Mouse (Mus musculus) hindbrain, embryonic 10.5 days (tissue): Measurements from ENCODE around the gene Plk3. TPM values are rescaled to one million over a fixed set of nuclear protein-coding genes. Genes with fewer than 3 reads are reported as not detected.

Source experiments
- DNase-seq: peaks from one replicate; pipeline ENCODE4 v3.0.0-alpha.2; 2017; ENCODE audit warnings: low spot score
- H3K27ac ChIP-seq: fragments of 300-500 bp; sonication (generic); 2 replicates; pipeline ENCODE4 v1.5.1; 2016; ENCODE audit warnings: mild to moderate bottlenecking, moderate library complexity
- H3K27me3 ChIP-seq: fragments of 300-500 bp; sonication (generic); 2 replicates; pipeline ENCODE4 v1.6.1; 2016; ENCODE audit warnings: mild to moderate bottlenecking; ENCODE audit not compliant: poor library complexity, insufficient read depth, severe bottlenecking
- H3K36me3 ChIP-seq: fragments of 300-500 bp; sonication (generic); 2 replicates; pipeline ENCODE4 v1.6.1; 2016; ENCODE audit warnings: mild to moderate bottlenecking, moderate library complexity
- H3K4me1 ChIP-seq: fragments of 300-500 bp; sonication (generic); replicated peaks from 2 replicates; pipeline ENCODE4 v1.6.1; 2016; ENCODE audit warnings: mild to moderate bottlenecking
- H3K4me3 ChIP-seq: fragments of 300-500 bp; sonication (generic); 2 replicates; pipeline ENCODE4 v1.5.1; 2016; ENCODE audit warnings: mild to moderate bottlenecking, moderate library complexity
- H3K9me3 ChIP-seq: fragments of 300-500 bp; sonication (generic); 2 replicates; pipeline ENCODE4 v1.6.1; 2016; ENCODE audit warnings: mild to moderate bottlenecking, moderate library complexity
- WGBS: fragments of 180-500 bp; shearing (Covaris S2); methylation state at CpG from one replicate; pipeline ENCODE4 v1.1.7; 2016; 5-methylcytosine and 5-hydroxymethylcytosine counted together
- polyA plus RNA-seq: library from polyadenylated mRNA; unstranded; fragments of >200 nt; fragmentation: Nextera tagmentation; extraction: Ambion mirVana; gene quantifications from 2 replicates; pipeline ENCODE4 v1.2.1, GENCODE M21; 2016

Gene Plk3
- polyA plus RNA-seq, 1 experiment from 2014 or later, result 58.6 TPM

DNA sequence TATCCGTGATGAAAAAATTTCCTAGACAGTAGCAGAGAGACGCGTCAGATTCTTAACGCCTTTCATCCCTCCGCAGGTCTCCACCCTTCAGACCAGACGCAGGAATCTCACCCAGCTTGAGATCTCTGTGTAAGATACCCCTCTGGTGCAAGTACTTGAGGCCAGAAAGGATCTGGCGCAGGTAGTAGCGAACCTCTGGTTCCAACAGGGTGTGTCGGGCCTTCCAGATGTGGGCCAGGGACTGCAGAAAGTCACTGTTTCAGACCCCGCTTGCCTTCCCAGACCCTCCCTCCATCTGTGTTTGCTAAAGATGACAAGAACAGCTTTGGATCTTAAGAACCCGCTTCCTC, 994 bp downstream of the Plk3 start:
- DNase-seq, result no peak
- Histone ChIP-seq H3K9me3 (no peaks in the 10 kb centered on the region), H3K36me3 (peaks cover 38% of the 10 kb centered on the region), H3K27ac (peak overlapping the region; percentile 93), H3K4me1 (peaks cover 64% of the 10 kb centered on the region), H3K27me3 (peaks cover 32% of the 10 kb centered on the region), H3K4me3 (peak overlapping the region; percentile 95)
- WGBS, result 3% methylated on average over 11 of the region's 11 CpGs

DNA sequence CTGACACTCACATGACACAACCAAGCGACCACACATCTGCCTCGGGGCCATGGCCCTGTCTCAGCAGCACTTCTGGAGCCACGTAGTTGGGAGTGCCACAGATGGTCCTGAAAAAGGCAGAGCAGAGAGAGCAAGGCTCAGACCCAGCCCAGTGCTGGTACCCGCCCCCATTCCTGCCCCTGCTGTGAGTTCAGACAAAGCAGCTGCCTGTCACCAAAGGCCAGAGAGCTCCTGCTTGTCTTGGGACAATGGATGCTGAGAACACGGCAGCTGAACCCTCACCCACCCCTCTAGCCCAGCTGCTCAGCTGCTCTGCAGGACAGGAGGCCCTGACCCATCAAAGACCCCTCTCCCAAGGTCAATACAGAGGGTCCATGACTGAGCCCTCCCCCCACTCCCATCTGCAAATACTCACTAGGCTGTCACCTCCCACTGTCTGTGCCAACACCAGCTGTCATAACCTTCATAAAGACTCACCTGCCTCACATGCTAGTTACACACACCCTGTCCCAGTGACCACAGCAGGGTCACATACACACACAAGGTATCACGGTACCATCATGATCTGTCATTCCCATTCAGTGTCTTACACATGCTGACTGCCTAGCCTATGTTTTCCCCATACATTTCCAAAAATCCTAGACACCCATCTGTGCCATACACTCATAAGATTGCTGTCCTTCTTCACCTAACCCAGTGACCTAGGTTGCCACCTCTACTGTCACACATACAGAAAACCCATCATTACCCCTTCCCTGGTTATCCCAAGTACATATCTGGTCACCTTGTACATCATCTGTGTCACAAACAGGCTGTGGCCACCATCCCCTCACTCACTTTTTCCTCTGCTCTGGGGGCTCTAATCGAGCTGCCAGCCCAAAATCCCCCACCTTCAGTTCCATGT, 1.6 kb downstream of the Plk3 start:
- no peaks in the 10 kb centered on the region for H3K9me3 ChIP-seq
- peaks cover 64% of the 10 kb centered on the region for H3K4me1 ChIP-seq
- peak overlapping the region; percentile 95 for H3K4me3 ChIP-seq
- peak overlapping the region; percentile 93 for H3K27ac ChIP-seq
- DNase-seq, result peak; percentile 92
- WGBS, result 6% methylated on average over 7 of the region's 7 CpGs
- H3K27me3 ChIP-seq, result peaks cover 32% of the 10 kb centered on the region
- H3K36me3 ChIP-seq, result peaks cover 43% of the 10 kb centered on the region

- 59% methylated on average over 6 of the region's 6 CpGs for WGBS
- Histone ChIP-seq H3K27me3 (peaks cover 32% of the 10 kb centered on the region), H3K4me3 (peak overlapping the region; percentile 95), H3K4me1 (peaks cover 70% of the 10 kb centered on the region), H3K9me3 (no peaks in the 10 kb centered on the region), H3K36me3 (peaks cover 50% of the 10 kb centered on the region), H3K27ac (peak overlapping the region; percentile 93)
- no peak for DNase-seq
These were observed 2.6 kb downstream of the Plk3 start for GRCm38 (mm10) chr4:117131198-117131597.

DNA sequence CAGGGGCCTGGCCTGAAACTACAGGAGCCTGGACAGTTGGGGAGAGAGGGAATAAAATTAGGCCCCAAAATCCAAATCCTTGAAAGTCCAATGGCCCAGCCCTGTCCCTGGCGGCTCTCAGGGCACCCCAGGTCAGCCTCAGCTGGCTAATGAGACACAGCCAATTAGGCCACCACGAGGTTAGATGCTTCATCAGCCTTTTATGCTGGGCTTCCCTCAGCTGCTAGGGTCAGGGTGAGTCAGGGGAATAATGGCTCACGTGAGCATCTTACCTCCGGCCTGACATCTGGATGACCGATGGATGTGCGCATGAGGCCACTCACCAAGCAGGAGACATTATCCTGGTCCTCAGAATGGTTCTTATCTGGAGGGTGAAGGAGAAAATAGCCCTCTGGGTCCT, 3.0 kb downstream of the Plk3 start:
- Histone ChIP-seq H3K9me3 (no peaks in the 10 kb centered on the region), H3K27ac (peak overlapping the region; percentile 93), H3K27me3 (peaks cover 32% of the 10 kb centered on the region), H3K36me3 (peaks cover 50% of the 10 kb centered on the region), H3K4me1 (peaks cover 70% of the 10 kb centered on the region), H3K4me3 (peak overlapping the region; percentile 95)
- peak; percentile 44 for DNase-seq
- 47% methylated on average over 6 of the region's 6 CpGs for WGBS

- H3K27ac ChIP-seq, result peak overlapping the region; percentile 50
- no peak overlapping the region for H3K4me3 ChIP-seq
- peaks cover 77% of the 10 kb centered on the region for H3K4me1 ChIP-seq
- peaks cover 26% of the 10 kb centered on the region for H3K27me3 ChIP-seq
- H3K9me3 ChIP-seq, result no peaks in the 10 kb centered on the region
- H3K36me3 ChIP-seq, result peaks cover 50% of the 10 kb centered on the region
- no peak for DNase-seq
- 90% methylated on average over 33 of the region's 33 CpGs for WGBS
These were observed 5.6 kb downstream of the Plk3 start for GRCm38 (mm10) chr4:117127991-117128686.

DNA sequence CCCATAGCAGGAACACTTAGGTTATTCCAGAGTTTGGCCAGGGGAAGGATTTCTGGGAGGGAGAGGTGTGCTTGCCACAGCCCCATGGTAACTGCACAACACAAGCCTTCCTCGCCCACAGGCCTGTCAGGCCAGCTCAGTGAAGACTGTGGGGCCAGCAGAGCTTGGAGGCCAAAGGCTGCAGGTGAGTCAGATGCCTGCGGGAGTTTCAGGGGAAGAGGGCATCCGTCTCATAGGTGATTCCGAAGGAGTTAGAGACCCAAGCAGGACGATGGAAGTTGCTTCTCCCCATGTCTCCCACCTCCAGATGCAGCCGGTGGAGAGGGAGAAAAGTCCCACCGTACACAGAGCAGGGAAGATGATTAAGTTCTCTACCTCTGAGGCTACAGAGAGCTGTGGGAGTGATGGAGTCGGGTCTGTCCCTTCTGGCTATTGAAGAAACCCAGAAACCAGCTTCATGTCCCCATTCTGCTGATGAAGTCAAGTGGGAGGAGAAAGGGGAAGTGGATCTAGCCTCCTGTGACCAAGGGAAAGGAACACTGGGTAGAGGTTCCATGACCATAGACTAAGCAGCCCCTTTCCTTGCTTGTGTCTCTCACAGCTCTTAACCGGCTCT, 7.0 kb downstream of the Plk3 start, which contains the start of gene Tctex1d4:
Gene Tctex1d4, plus strand, starts transcription at position 120 of the 616 bp plus-strand sequence.
- Histone ChIP-seq H3K27me3 (peaks cover 13% of the 10 kb centered on the region), H3K27ac (peak within 1 kb of the TSS; percentile 87), H3K9me3 (no peaks in the 10 kb centered on the region), H3K4me3 (peak within 1 kb of the TSS; percentile 14; the same call in 1 of the 2 replicates), H3K36me3 (peaks cover 50% of the 10 kb centered on the region), H3K4me1 (peaks cover 63% of the 10 kb centered on the region)
- no peak for DNase-seq
- WGBS, result 82% methylated on average over 9 of the region's 9 CpGs

DNA sequence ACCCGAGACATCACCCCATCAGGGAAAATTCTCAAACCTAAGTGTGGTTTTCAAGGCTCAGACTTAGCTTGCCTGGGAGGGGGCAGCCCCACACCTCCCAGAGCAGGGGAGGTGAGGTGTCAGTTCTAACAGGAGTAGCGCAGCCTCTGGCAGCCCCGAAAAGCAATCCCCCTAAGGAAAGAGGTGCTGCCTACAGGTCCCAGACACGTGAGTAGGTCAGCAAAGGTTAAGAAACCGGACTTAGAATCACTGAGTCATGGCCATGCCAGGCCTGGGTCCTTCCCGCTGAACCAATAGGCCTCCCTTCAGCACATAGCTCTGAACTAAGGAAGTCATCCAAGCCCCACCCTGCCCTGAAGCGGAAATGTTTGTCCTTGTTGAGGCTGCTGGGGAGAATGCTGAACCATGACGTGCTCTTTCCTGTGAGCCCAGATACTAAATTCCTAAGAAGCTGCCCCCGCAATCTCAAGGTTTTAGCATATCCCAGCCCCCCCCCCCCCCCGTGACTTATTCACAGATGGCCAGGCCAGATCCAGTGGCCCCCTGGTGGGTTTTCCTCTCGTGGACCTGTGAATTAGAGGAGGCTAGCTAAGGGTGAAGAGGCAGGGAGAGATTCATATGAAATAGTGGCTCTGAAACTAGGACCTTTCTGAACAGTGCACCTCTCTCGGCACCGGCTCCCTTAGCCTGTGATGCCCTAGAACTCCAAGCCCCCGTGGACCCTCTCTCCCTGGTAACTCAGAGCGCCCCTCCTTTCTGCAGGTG, 7.7 kb downstream of the Plk3 start:
- peaks cover 61% of the 10 kb centered on the region for H3K4me1 ChIP-seq

DNA sequence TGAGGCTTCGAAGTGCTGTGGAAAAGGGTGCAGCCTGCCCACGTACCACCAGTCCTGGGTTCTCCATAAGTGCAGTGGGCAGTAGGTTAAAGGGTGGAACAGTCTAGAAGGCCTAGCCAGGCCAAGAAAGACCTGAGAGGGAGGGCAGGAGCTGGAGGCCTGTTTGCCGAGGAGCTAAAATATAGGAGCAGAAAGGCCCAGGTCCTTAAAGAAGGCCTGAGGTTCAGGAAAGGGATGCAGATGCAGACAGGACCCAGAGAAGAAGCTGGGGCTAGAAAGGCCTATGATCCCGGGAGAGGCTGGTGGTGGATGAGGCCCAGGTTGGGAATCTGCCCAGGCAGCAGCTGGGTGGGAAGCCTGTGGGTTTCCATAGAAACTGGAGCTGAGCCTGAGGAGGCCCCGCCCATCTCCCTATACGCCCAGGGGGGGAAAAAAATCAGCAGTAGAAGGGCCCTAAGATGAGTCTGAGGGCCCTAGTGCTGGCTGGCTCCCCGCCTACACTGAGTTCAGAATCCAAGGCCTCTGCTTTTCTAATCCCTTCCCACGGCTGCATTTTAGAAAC, 8.3 kb downstream of the Plk3 start, which contains the start of gene Btbd19:
Gene Btbd19, minus strand, starts transcription at position 378 of the 562 bp plus-strand sequence.
- peak; percentile 60 for DNase-seq
- Histone ChIP-seq H3K27ac (peak within 1 kb of the TSS; percentile 87), H3K9me3 (no peaks in the 10 kb centered on the region), H3K4me1 (peaks cover 58% of the 10 kb centered on the region), H3K36me3 (peaks cover 38% of the 10 kb centered on the region), H3K27me3 (0 out of 2 replicates have a peak, but pooled peaks cover 3% of the 10 kb centered on the region), H3K4me3 (peak within 1 kb of the TSS; percentile 14; the same call in 1 of the 2 replicates)
- 35% methylated on average over 8 of the region's 8 CpGs for WGBS

More for the DNA sequence above, 7.7 kb downstream of the Plk3 start:
- Histone ChIP-seq H3K27me3 (peaks cover 6% of the 10 kb centered on the region; the same call in 1 of the 2 replicates), H3K27ac (peak overlapping the region; percentile 87), H3K36me3 (peaks cover 44% of the 10 kb centered on the region), H3K9me3 (no peaks in the 10 kb centered on the region), H3K4me3 (0 out of 2 replicates have a peak overlapping the region, but pooled peaks have one; percentile 14)
- 48% methylated on average over 15 of the region's 15 CpGs for WGBS
- peak; percentile 38 for DNase-seq

DNA sequence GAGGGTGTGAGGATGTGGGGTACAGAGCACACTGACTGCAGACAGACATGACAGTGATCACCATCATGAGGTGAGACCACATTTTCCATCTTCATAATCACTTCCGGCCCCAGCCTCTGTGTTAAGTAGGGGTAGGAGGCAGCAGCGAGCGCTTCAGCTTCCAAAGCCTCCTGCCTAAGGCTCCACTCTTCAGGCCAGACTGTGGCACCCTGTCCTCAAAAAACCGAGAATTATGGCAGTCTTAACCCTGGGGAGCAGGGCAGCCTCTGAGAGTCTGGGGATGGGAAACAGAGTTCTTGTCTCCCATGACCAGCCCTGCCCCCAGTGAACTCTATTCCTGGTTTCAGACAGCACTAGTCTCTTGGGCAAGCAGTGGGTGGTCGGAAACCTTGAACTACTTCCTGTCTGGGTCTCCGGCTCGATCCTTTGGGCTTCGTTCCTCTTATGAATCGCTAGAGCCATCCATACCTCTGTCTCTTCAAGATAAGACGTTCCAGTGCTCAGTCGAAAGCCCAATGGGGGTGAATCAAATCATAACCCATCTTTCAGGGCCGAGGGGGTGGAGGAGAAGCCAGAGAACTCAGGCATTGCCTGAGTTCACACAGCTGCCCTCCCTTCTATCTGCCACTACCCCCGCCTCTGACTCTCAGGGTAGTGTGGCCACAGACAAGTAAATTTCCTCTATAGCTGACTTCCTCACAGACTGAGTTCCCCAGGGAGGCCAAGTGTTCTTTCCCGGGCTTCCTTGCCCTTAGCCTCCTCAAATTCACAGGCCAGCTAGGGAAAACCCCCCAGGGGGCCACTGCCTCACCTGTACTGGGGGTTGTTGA, 9.0 kb downstream of the Plk3 start:
- 76% methylated on average over 14 of the region's 14 CpGs for WGBS
- H3K27ac ChIP-seq, result peak overlapping the region; percentile 87
- H3K4me3 ChIP-seq, result peak overlapping the region; percentile 14; the same call in 1 of the 2 replicates
- no peaks in the 10 kb centered on the region for H3K27me3 ChIP-seq
- H3K9me3 ChIP-seq, result no peaks in the 10 kb centered on the region
- no peak for DNase-seq
- H3K4me1 ChIP-seq, result peaks cover 56% of the 10 kb centered on the region
- peaks cover 31% of the 10 kb centered on the region for H3K36me3 ChIP-seq

DNA sequence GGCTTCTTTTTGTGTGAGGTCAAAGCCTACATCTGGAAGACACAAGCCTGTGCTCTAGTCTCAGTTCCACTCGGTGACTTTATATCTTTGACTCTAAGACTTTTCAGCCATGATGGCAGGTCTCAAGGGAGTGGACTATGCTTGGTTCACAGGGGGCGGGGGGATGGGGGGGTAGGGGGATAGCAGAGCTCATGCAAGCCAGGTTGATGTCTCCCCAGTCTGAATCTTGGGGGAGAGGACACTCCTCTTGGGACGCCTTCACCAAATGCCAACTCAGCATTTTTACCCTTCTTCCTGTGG, 9.6 kb downstream of the Plk3 start:
- Histone ChIP-seq H3K4me1 (peaks cover 56% of the 10 kb centered on the region), H3K4me3 (no peak overlapping the region), H3K27me3 (no peaks in the 10 kb centered on the region), H3K27ac (peak overlapping the region; percentile 87; the same call in 1 of the 2 replicates), H3K36me3 (peaks cover 25% of the 10 kb centered on the region), H3K9me3 (no peaks in the 10 kb centered on the region)
- no peak for DNase-seq
- 87% methylated on average over 3 of the region's 3 CpGs for WGBS

- H3K4me3 ChIP-seq, result no peak overlapping the region
- DNase-seq, result no peak
- H3K27ac ChIP-seq, result peak overlapping the region; percentile 56; the same call in 1 of the 2 replicates
- H3K9me3 ChIP-seq, result no peaks in the 10 kb centered on the region
- WGBS, result 76% methylated on average over 9 of the region's 9 CpGs
- H3K36me3 ChIP-seq, result peaks cover 20% of the 10 kb centered on the region
- no peaks in the 10 kb centered on the region for H3K27me3 ChIP-seq
- H3K4me1 ChIP-seq, result peaks cover 51% of the 10 kb centered on the region
These were observed 10.1 kb downstream of the Plk3 start for GRCm38 (mm10) chr4:117123546-117124217.
